Mouse (Mus musculus): ENCODE measurements at regions not wholly inside any gene's neighbourhood (a gene's known extent, or its start where the extent isn't known, plus 50 kb on each side); places are given as distances from the start of the nearest gene placed in this dataset.

DNA sequence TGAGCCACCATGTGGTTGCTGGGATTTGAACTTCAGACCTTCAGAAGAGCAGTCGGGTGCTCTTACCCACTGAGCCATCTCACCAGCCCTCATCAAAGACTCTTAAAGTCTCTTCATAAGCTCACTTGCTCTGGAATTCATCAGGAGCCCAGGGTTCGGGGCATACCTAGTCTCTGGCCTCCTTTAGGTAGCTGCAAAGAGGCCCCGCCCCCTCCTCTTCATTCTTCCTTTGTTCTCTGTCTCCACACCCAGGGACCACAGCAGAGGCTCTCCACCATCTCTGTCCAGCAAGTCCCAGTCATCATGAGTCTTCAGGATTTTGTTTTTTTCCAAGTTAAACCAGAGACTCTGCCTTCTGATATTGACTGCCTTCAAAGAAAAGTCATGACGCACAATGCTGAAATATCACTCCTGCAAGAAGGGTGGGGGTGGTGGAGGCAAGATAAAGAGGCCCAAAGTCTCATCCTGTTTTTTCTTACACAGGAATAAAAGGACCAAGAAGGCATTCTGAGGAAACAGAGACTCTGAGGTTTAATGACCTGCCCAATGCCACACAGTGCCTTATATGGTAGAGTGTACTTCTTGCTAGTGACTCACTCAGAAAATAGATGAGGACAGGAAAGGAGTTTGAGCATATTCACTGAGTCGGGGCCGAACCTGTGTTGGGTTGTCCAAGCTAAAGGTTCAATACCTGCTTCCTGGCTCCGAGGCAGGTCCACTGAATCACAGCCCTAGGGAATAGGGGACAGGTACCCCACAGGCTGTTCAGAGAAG is 211.9 kb downstream of the Xxylt1 start:
- no peak for DNase-seq (ENCODE audit: low spot score in 2 of 2)

DNA sequence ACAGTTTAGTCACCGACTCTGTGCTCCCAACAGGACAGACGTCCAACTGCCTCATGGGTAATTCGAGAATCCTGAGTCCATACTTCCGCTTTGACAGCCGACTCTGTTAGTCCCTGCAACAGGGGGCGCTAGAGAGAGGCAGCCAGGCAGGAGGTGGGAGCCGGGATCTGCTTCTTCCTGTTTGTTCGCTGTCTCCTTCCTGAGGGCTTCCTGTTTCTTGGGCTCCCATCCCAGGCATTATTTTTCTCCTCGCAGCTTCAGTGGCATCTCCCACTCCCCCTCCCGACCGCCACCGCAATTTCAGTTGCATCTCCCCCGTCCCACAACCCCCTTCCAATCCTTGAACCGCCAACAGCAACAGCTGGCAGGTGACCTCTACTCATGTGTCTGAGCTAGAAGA is 211.1 kb downstream of the Xxylt1 start:
- DNase-seq (ENCODE audit: low spot score in 2 of 2) = no peak

DNA sequence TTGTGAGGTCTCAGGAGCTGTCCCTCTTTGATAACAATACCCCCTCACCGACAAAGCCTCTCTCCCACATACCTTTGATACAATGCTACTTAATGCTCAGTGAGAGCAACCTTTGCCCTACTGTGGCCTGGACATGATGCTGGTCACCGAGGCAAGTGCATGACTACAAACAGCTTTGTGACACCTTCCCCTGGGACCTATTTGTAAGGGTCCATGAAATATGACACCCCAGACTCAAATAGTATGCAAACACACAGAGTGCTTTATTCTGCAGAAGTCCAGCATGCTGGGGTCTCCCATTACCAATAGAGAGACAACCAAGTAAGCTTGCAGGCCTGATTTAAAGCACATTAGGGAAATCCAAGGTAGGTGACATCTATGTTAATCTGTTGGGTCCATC is 210.6 kb downstream of the Xxylt1 start:
- no peak for DNase-seq (ENCODE audit: low spot score in 2 of 2)

DNA sequence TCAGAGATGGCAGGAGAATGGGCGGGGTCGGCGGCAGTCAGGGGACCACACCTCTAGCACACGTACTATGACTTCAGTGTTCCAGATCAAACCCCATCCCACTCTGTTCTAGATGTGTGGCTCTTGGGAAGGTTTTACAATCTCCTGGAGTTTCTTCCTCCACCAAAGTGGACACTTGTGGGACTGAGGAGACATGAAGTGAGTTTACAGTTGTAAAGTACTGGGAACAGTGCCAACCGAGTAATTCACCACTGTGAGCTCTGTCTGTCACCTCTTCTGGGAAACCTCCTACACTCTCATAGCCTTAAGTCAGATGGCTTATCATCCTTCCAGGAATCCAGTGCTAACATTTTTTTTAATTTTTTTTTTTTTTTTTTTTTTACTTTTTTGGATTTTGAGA is 209.1 kb downstream of the Xxylt1 start:
- no peak for DNase-seq (ENCODE audit: low spot score in 2 of 2)

DNA sequence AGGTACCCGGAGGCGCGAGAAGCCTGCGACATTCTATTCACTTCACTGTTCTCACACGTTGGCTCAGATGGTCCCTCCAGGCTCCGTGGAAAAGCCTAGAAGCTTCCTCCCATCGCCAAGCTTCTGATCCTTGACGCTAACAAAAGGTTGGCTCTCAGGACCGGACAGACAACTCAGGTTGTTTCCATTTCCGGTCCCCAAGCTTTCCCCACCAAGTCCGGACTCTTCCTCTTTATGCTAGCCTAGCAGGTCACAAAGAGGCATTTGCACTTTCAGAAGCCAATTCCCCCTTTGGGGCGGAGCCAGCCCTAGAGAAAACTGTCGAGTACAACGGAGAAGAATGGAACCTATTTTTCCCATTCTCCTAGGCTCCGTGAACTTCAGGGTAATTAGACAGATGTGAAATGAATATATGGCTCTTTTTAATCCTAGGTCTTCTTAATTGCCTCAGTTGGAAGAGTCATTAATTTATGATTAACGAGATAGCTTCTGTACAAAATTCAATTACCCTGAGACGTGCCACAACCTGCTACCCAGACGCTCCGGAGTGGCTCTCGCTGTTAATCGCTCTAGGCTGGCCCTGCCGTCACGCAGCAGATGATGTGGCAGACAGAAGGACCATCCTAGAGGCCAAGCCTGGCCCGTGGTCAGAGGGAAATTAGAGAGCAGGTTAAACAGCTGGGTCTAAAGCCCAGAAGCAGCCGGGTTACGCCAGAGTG is 207.6 kb downstream of the Xxylt1 start:
- no peak for DNase-seq (ENCODE audit: low spot score in 2 of 2)

DNA sequence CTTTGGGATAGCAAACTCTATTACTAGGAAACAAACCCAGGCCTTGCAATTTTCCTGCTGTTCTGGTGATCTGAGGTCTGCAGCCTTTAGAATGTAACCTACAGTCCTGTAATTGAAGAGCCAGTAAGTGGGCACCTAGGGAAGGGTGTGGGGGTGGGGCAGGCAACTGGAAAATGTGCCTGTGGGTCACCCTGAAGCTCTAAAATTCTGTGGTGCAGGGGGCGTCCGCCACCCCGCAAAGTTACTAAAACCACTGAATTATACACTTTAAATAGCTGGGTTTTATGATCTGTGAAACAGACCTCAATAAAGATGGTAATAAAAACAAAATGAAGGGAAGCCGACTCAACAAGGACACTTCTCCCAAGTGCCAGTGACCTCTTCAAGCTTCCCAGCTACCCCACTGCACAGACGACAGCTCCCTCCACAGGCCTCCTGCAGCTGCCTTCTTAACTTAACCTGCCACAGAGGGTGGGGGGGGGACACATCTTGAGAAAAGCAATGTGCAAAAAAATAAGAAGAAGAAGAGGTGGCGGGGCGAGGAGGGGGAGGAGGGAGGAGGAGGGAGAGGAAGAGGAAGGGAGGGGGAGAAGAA is 205.9 kb downstream of the Xxylt1 start:
- no peak for DNase-seq (ENCODE audit: low spot score in 2 of 2)

DNA sequence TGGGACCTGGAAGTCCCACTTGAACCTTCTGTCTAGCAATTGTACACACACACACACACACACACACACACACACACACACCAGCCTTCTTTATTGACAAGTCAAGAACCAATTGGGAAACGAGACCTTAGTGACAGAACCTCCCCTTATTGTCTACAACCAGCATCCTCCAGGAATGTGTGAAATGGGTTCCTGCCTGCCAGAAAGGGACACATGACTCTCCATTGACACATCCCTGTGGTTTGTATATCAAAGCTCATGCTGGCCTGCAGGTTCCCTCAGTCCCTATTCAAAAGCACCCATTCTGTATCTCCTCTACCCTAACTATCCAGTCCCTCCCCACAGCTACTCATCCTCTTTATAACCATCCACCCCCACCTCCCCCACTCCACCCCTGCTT is 202.4 kb downstream of the Xxylt1 start:
- DNase-seq (ENCODE audit: low spot score in 2 of 2) = no peak

DNA sequence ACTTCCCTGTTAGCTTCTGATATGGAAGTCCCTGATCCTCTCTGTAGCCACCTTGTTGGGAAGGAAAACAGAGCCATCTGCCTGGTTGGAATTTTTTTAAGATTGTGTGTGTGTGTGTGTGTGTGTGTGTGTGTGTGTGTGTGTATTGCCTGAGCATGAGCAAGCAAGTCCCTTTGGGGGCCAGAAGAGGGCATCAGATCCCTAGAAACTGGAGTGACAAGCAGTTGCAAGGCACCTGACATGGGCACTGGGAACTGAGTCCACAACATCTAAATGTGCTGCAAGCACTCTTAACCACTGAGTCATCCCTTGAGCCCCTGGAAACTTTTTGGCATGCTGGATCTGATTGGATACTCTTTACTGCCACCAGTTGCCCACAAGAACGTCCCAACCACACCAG is 201.4 kb downstream of the Xxylt1 start:
- no peak for DNase-seq (ENCODE audit: low spot score in 2 of 2)

DNA sequence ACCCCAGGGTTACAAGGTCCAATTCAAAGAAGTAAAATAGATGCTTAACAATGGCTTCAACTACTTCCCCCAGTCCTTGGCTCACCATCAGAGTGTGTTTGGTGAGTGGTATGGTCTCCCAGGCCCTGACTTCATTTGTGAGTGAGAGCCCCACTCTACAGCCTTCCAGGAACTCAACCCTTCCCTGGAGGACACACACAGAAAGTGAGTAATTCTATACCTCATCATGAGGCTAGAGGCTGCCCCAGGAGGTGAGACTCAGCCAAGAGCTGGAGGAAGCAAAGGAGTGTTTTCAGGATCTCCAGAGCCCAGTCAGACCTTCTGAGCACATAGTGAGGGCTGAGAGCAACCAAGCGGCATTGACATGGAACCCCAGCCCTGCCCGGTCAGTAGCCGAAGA is 200.6 kb downstream of the Xxylt1 start:
- no peak for DNase-seq (ENCODE audit: low spot score in 2 of 2)

DNA sequence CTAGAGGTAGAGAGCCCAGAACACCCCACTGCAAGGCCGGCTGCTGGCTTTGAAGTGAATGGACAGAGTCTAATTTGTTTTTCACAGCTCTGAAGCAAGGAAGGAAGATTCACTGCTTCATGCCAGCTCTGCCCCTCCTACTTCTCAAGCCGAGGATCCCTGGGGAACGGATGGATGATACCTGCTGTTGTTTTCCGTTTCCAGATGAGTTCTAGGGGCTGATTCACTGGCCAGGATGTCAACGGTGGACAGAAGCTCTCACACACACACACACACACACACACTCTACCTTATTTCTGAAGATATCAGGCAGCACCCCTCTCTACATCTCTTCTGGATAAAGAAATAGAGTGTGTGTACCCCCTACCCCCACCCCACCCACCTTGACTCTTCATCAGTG is 200.0 kb downstream of the Xxylt1 start:
- DNase-seq (ENCODE audit: low spot score in 2 of 2) = no peak

DNA sequence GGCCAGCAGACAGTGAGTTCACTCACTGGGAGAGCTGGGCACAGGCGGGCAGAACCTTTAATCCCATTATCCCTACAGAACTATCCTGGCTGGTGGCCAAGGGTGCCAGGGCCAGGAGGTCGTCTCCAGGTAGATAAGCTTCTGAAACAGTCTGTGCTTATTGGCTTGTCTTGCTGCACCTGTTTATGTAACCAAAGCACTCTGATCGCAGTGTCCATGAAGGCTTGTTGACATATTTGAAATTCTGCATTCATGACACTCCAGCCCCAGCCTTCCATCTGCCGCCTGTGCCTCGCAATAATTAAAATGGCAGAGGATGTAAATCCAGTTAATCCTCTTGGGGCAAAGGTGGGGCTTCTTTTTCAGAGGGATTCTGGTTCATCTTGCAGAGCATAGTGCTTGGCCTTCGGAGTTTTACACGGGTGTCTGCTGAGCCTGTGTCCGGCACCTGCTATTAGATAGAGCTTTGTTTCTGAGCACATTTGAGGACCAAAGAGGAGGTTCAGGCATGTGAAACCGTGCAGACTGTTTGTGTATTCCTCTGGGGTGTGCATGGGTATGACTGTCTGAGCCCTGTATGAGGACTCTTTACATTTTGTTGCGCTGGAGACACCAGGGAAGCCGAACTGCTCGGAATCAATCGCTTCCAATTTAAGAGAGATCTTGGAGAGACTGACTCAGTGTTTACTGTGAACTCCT is 197.6 kb downstream of the Xxylt1 start:
- no peak for DNase-seq (ENCODE audit: low spot score in 2 of 2)

DNA sequence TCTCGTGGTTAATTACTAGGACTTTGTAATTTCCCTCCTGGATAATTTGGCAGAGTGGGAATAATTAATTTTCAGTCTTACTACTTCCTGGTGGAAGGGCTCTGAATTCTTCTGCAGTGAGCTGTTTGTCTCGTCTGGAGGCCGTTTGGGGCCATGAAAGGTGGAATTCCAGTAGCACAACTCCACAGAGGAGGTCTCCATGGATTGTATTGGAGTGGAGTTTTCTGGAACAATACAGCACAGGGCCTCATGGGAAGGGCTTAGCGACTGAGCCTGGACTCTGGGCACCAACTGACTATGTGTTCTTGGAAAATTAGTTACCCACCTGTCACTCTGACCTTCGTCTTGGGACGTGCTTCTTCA is 197.1 kb downstream of the Xxylt1 start:
- DNase-seq (ENCODE audit: low spot score in 2 of 2) = no peak

DNA sequence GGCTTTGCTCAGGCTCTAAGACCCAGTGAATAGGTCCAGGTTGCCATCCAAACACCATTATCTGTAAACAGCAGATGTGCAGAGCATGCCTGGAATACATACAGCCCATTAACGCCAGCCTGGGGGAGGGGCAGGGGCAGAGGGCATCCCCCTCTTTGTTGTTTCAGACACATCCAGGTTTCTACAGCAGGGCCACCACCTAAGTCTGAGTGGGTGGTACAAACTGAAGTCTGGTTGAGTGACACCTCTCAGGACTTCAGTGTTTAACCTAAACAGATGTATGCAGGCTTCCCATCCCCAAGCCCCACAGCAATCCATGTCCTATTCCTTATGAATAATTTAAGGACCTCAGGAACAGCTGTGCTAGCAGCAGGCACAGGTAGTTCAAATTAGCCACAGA is 194.2 kb downstream of the Xxylt1 start:
- no peak for DNase-seq (ENCODE audit: low spot score in 2 of 2)

DNA sequence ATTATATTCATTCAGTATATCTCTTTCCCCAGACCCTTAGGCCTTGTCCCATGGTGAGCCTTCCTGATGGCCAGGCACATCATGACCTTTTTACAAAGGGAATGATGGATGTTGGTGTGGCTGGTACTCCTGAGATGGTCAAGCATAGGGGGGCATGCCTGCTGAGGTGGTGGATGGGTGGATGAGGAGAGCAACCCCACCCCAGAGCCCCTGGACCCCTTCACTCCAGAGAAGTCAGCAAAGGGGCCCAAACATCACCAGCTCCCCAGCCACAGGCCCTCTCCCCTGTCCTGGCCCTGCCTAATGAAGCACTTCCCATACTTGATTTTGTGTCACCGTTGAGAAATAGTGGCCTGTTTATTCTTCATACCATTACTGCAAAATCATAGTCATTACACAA is 193.7 kb downstream of the Xxylt1 start:
- DNase-seq (ENCODE audit: low spot score in 2 of 2) = no peak

DNA sequence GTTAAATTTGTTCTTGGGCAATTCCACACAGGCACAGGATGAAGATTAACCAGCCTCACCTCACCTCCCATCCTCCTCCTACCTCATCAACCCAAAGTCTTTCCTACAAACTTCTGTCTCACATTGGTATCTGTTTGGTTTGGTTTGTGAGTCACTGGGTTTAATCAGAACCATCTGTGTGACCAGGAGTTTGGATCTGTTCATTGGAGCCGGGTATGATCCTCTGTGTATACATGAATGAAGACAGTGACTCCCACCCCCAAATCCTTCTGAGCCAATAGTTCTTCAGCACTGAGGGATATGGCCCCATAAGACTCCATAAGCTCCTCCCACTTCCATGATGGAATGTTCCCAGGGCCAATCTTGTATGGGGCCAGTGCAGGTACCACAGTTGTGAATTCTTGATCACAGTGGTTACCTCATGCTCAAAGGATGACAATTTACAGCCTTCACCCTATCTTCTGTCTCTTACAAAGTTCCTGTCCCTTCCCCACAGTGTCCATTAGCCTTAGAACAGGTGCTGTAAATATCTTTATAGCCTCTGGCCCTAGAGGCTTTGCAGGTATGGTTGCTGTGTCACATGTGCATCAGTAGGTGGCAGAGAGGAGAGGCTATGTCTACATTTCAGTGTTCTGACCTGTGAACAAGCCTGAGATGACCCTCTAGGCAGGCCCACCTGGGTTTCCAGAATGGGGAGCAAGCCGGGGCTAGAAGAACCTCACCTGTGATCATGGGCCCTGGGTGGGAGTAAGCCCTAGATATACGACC is 192.5 kb downstream of the Xxylt1 start:
- DNase-seq (ENCODE audit: low spot score in 2 of 2) = no peak

DNA sequence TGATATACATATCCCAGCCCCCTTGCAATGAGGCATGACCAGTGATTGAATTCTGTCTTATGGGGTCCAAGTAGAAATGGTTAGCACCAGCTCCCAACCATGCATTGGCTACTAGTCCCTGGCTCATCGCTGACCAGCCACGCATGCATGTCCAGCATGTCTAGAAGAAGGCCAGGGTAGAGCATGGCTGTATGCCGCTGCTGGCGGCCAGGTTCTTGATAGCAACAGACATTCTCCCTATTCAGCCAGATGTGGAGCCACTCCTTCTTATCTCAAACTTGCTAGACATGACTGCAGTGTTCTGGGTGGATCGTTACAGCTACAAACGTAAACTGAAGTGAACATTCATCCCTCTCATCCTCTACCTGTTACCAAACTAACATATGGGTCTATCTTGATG is 188.6 kb downstream of the Xxylt1 start:
- DNase-seq (ENCODE audit: low spot score in 2 of 2) = no peak

DNA sequence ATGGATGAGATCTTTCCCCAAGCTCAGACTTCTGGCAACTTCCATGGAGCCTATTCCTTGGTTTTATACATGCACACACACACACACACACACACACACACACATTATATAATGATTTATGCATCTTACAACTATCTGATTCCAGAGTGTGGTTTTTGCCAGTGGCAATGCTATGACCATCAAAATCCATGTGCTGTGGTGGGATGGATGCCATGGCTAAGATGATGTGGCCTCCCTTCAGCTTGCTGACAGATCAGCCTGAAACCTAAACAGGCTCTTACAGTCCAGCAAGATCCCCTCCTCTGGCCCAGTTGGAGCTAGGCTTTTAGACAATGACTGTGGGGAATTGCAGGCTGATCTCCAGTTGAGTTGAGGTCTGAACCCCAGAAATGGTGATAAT is 187.1 kb downstream of the Xxylt1 start:
- DNase-seq (ENCODE audit: low spot score in 2 of 2) = no peak

DNA sequence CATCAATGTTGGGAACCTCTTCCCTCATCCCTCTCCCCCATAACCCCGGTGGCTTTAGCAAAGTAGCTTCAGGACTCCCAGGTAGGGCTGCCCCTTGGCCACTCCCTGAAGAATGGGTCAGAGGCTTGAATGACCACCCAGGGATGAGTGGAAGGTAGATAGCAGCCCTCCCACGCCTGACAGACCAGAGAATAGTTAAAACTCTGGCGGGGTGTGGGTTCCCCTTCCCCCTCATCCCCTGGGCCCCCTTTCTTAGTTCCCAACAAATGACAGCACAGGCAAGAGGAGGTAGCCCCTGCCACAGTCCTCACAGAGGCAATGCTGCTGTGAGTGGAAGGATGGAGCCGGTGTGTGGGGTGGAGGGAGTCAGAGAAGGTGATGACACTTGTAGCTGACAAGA is 186.2 kb downstream of the Xxylt1 start:
- no peak for DNase-seq (ENCODE audit: low spot score in 2 of 2)

DNA sequence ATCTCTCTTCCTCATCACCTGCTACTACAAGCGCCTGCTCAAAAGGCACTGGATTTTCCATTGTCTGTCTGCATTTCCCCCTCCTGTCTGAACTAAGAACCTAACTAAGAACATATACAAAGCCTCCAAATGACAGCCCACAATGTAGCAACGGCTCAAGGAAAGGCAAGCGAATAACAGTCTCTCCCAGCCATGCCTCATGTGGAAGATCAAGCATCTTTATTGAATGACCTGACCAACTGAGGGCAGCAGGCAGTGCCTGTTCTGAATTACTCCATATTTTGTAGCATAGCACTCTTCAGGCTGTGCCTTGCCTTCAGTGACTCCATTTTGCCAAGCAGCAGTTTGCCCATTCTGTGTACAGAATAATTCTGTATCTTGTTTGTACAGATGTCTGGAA is 183.9 kb downstream of the Xxylt1 start:
- no peak for DNase-seq (ENCODE audit: low spot score in 2 of 2)

DNA sequence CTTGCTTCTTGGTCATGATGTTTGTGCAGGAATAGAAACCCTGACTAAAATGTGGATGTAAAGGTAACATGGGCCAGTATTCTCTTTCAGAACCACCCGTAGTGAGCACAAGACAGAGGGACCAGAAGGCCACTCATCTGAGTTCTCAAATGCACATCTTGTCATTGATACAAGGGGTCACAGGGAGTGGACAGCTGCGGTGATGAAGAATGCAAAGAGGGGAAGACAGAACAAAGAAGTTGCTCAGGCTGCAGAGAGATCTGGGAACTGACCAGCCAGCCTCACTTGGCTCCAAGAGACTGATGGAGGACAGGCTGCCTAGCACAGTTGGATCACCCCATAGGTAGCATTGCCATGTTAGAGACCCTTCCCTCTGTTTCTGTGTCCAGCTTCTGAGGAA is 181.1 kb downstream of the Xxylt1 start:
- DNase-seq (ENCODE audit: low spot score in 2 of 2) = no peak

DNA sequence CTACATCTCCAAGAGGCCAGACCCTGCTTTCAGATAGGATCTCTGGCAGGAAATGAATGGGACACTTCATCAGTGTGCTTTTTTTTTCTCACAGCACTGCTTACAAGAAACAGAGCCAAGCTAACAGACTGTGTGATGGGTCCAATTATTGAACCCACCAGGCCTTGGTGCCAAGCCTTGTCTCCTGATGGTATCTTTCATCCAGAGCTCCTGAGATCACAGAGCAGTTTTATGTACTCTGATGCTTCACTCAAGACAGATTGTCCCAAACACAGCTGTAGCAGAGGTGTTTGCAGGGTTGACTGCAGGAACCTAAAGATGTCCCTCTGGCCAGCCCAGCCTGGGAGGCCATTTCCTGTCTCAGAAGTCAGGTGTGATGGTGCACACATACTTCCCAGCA is 179.9 kb downstream of the Xxylt1 start:
- no peak for DNase-seq (ENCODE audit: low spot score in 2 of 2)

Measured in left cerebral cortex, adult 8-10 months (tissue).